Mouse (Mus musculus) forebrain, embryonic 11.5 days (tissue): ENCODE measurements at regions not wholly inside any gene's neighbourhood (a gene's known extent, or its start where the extent isn't known, plus 50 kb on each side); places are given as distances from the start of the nearest gene placed in this dataset.

Experiments
- ATAC-seq: fragments of 200-750 bp; cut with Nextera tagmentation; replicated peaks from 2 replicates; pipeline ENCODE4 v1.8.0; 2017; ENCODE audit warnings: moderate TSS enrichment; ENCODE audit not compliant: low FRiP score
- DNase-seq: peaks from one replicate; pipeline ENCODE4 v3.0.0-alpha.2; 2017; ENCODE audit warnings: low spot score
- H3K27ac ChIP-seq: fragments of 300-500 bp; sonication (generic); 2 replicates; pipeline ENCODE4 v1.5.1; 2014; ENCODE audit warnings: low read depth, low read length
- H3K27me3 ChIP-seq: fragments of 300-500 bp; sonication (generic); 2 replicates; pipeline ENCODE4 v1.6.1; 2014; ENCODE audit warnings: mild to moderate bottlenecking, low read length, mixed read lengths; ENCODE audit not compliant: control insufficient read depth, insufficient read depth
- H3K36me3 ChIP-seq: fragments of 300-500 bp; sonication (generic); 2 replicates; pipeline ENCODE4 v1.6.1; 2014; ENCODE audit warnings: mild to moderate bottlenecking, low read length, moderate library complexity, mixed read lengths; ENCODE audit not compliant: control insufficient read depth, insufficient read depth
- H3K4me1 ChIP-seq: fragments of 300-500 bp; sonication (generic); replicated peaks from 2 replicates; pipeline ENCODE4 v1.6.1; 2014; ENCODE audit warnings: low read length, mixed read lengths; ENCODE audit not compliant: control insufficient read depth, insufficient read depth
- H3K4me2 ChIP-seq: fragments of 300-500 bp; sonication (generic); 2 replicates; pipeline ENCODE4 v1.6.1; 2014; ENCODE audit warnings: low read depth, mild to moderate bottlenecking, low read length, moderate library complexity, mixed read lengths; ENCODE audit not compliant: severe bottlenecking
- H3K4me3 ChIP-seq: fragments of 300-500 bp; sonication (generic); 2 replicates; pipeline ENCODE4 v1.5.1; 2014; ENCODE audit warnings: low read depth, low read length
- H3K9ac ChIP-seq: fragments of 300-500 bp; sonication (generic); 2 replicates; pipeline ENCODE4 v1.6.1; 2014; ENCODE audit warnings: low read length
- H3K9me3 ChIP-seq: fragments of 300-500 bp; sonication (generic); 2 replicates; pipeline ENCODE4 v1.6.1; 2016; ENCODE audit warnings: low read length, mixed read lengths; ENCODE audit not compliant: control insufficient read depth
- WGBS: fragments of 180-500 bp; shearing (Covaris S2); extraction: QIAGEN DNeasy Blood & Tissue Kit; methylation state at CpG from one replicate; pipeline ENCODE4 v1.1.7; 2014; 5-methylcytosine and 5-hydroxymethylcytosine counted together

DNA sequence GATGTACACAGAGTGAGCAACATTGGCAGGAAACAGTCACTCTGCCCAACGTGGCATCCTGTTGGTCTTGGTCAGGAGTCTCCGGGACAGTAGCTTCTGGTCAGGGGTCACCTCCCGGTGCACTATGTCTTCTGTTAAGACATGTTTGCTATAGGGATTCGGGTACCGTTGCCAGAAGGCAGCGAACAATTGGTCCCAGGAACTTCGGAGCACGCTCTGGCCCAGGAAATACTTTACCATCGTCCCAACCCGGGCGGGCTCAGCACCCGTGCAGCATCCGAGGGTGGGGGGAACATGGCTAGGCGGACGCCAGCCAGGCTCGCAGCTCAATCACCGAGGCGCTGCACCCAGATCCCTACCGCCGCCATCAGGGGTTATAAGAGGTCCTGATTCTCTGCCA is 80.6 kb upstream of the Adam23 start:
- H3K27me3 ChIP-seq = no peaks in the 10 kb centered on the region
- H3K9me3 ChIP-seq = no peaks in the 10 kb centered on the region
- H3K4me3 ChIP-seq = no peak overlapping the region
- ATAC-seq (no peak), DNase-seq (no peak)
- WGBS = 97% methylated on average over 20 of the region's 20 CpGs
- H3K9ac ChIP-seq = no peak overlapping the region
- no peak overlapping the region for H3K4me2 ChIP-seq
- H3K36me3 ChIP-seq = no peaks in the 10 kb centered on the region
- no peak overlapping the region for H3K27ac ChIP-seq
- no peaks in the 10 kb centered on the region; the same call in 1 of the 2 replicates for H3K4me1 ChIP-seq

GRCm38 (mm10) chr1:63367697-63368376 is 77.9 kb upstream of the Adam23 start:
- no peak overlapping the region for H3K4me2 ChIP-seq
- 0 out of 2 replicates have a peak, but pooled peaks have one; percentile 39 for ATAC-seq
- no peaks in the 10 kb centered on the region; the same call in 1 of the 2 replicates for H3K4me1 ChIP-seq
- no peaks in the 10 kb centered on the region for H3K27me3 ChIP-seq
- H3K9me3 ChIP-seq = no peaks in the 10 kb centered on the region
- WGBS = 40% methylated on average over 5 of the region's 5 CpGs
- DNase-seq = no peak
- H3K4me3 ChIP-seq = no peak overlapping the region
- H3K36me3 ChIP-seq = no peaks in the 10 kb centered on the region
- no peak overlapping the region for H3K27ac ChIP-seq
- H3K9ac ChIP-seq = no peak overlapping the region

GRCm38 (mm10) chr1:63368921-63369320 is 76.8 kb upstream of the Adam23 start:
- DNase-seq (no peak), ATAC-seq (no peak)
- WGBS = 76% methylated on average over 3 of the region's 3 CpGs
- H3K27ac ChIP-seq = no peak overlapping the region
- H3K36me3 ChIP-seq = no peaks in the 10 kb centered on the region
- H3K4me1 ChIP-seq = no peaks in the 10 kb centered on the region; the same call in 1 of the 2 replicates
- no peaks in the 10 kb centered on the region for H3K9me3 ChIP-seq
- no peak overlapping the region for H3K4me2 ChIP-seq
- H3K4me3 ChIP-seq = no peak overlapping the region
- no peak overlapping the region for H3K9ac ChIP-seq
- H3K27me3 ChIP-seq = no peaks in the 10 kb centered on the region

GRCm38 (mm10) chr1:63369561-63369960 is 76.1 kb upstream of the Adam23 start:
- H3K9ac ChIP-seq = no peak overlapping the region
- H3K9me3 ChIP-seq = no peaks in the 10 kb centered on the region
- no peaks in the 10 kb centered on the region for H3K36me3 ChIP-seq
- H3K4me2 ChIP-seq = no peak overlapping the region
- ATAC-seq (no peak), DNase-seq (no peak)
- H3K27me3 ChIP-seq = no peaks in the 10 kb centered on the region
- no peak overlapping the region for H3K4me3 ChIP-seq
- H3K27ac ChIP-seq = no peak overlapping the region
- H3K4me1 ChIP-seq = no peaks in the 10 kb centered on the region; the same call in 1 of the 2 replicates

DNA sequence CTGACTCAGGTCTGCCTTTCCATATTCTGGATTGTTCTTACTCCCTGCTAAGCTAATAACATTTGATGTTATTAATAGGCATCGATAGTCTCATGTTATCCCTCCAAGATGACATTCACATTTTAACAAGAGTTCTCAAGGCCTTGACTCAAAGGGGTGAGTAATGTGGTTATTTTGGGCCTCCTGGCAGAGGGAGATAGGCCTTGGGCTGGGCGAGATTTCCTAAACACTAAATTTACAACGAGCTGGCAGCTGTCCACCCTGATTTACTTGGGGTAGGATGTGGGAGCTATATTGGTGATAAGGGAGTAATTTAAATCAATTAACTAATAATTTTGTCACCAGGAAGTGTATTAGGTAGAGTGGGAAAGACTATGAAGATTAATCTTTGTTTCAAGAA is 62.6 kb upstream of the Adam23 start:
- WGBS = 92% methylated on average over 3 of the region's 3 CpGs
- Histone ChIP-seq H3K4me2 (no peak overlapping the region), H3K27ac (no peak overlapping the region), H3K4me3 (no peak overlapping the region), H3K9me3 (no peaks in the 10 kb centered on the region), H3K9ac (no peak overlapping the region), H3K36me3 (no peaks in the 10 kb centered on the region), H3K27me3 (no peaks in the 10 kb centered on the region), H3K4me1 (no peaks in the 10 kb centered on the region)
- DNase-seq = no peak
- ATAC-seq = no peak

GRCm38 (mm10) chr1:63385116-63385515 is 60.6 kb upstream of the Adam23 start:
- Histone ChIP-seq H3K4me1 (no peaks in the 10 kb centered on the region), H3K9me3 (no peaks in the 10 kb centered on the region), H3K4me2 (no peak overlapping the region), H3K36me3 (no peaks in the 10 kb centered on the region), H3K9ac (no peak overlapping the region), H3K27ac (no peak overlapping the region), H3K27me3 (no peaks in the 10 kb centered on the region), H3K4me3 (no peak overlapping the region)
- DNase-seq (no peak), ATAC-seq (no peak)
- 74% methylated on average over 2 of the region's 2 CpGs for WGBS

GRCm38 (mm10) chr1:63395427-63395826 is 50.3 kb upstream of the Adam23 start:
- no peak overlapping the region for H3K27ac ChIP-seq
- H3K27me3 ChIP-seq = no peaks in the 10 kb centered on the region
- H3K4me3 ChIP-seq = no peak overlapping the region
- H3K4me2 ChIP-seq = no peak overlapping the region
- no peaks in the 10 kb centered on the region for H3K9me3 ChIP-seq
- DNase-seq (no peak), ATAC-seq (no peak)
- H3K36me3 ChIP-seq = no peaks in the 10 kb centered on the region
- 87% methylated on average over 3 of the region's 3 CpGs for WGBS
- no peak overlapping the region for H3K9ac ChIP-seq
- no peaks in the 10 kb centered on the region for H3K4me1 ChIP-seq
